Mouse (Mus musculus): Measurements from ENCODE around the gene Clhc1. TPM values are rescaled to one million over a fixed set of nuclear protein-coding genes. Genes with fewer than 3 reads are reported as not detected.

Clhc1 gene
- total RNA-seq, 2 experiments from 2014 or later: not detected

DNA sequence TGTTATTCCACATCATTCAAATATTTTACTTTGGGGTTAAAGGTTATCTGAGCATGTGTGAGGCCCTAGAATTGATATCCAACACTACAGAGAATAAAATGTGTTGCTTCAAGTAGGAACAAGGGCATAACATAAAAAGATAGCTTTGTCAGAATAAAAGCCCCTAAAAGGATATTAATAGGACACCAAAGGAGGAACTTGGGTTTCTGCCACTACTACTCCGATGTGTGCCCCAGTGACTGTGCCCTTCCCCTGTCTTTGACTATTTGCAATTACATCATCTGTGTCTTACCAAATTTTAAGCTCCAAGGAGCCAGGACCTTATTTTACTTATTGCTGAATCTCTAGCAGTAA, 1.7 kb downstream of the Clhc1 start:
- ATAC-seq (replicated peaks; ENCODE audit: low FRiP score, poor library complexity, severe bottlenecking): no peak

DNA sequence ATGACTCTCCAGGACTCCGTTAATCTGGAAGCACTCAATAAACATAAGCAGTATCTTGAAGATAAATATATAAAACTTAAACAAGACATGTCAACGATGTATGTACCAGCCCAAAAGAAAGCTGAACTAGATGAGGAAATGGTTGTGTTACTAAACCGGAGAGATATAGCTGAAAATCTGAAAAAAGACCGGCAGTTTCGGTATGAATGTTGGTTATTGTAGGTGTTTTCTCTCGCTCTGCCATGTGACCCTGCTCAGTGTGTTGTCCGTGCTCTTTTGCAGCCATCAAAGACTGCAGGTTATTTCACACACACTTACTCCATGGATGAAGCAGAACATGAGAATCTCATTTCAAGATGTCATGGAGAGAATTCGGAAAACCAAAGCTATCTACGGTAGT, 12.7 kb downstream of the Clhc1 start:
- ATAC-seq (replicated peaks; ENCODE audit: low FRiP score, poor library complexity, severe bottlenecking): no peak

DNA sequence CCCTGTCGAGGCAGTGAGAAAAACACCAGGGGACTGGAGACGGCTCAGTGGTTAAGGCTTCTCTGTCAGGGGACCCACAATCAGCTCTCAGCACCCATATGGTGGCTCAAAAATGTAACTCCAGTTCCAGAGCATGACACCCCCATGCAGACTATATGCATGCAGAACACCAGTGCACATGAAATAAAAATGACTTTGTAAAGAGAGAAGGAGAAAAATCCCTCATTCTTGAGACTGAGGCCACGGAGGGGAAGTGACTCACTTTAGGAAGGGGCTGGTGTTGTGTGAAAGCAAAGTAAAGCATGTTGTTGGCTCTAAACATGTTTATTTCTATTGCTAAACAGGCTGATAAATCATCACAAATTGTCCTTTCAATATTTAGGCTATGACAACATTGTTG, 13.2 kb downstream of the Clhc1 start:
- no peak for ATAC-seq (replicated peaks; ENCODE audit: low FRiP score, poor library complexity, severe bottlenecking)

DNA sequence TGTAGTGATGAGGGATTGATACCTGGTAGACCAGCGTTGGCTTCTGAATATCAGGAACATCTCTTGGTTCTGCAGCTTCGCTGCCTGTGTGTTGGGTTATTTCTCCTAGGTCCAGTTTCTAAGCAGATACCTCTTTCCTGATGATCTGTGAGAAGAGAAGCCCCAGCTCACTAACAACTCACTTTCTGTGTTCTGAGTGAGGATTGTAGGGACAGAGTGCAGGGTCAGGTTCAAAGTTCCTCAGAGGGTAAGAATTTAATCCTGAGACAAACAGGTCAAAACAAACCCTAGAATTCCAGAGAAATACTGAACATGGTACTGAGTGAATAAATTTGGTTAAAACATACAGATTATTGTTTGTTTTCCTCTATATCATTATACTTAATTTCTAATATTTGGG, 15.7 kb downstream of the Clhc1 start:
- no peak for ATAC-seq (replicated peaks; ENCODE audit: low FRiP score, poor library complexity, severe bottlenecking)

DNA sequence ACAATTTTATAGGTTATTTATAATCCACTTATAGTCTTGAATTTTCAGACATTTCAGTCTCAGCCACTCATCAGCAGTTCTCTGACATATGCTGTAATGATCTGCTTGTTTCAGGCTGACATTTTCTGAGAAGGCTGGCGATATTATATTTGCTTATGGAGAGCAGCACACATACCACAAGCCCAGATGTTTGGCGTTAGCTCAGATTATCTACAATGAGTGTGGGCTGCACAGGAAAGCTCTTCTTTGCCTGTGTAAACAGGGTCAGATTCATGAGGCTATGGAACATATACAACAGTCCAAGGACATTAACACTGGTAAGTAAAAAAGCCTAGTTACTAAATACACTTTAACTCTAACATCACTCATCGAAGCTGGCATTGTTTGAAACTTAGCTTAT, 23.8 kb downstream of the Clhc1 start:
- ATAC-seq (replicated peaks; ENCODE audit: low FRiP score, poor library complexity, severe bottlenecking): no peak

DNA sequence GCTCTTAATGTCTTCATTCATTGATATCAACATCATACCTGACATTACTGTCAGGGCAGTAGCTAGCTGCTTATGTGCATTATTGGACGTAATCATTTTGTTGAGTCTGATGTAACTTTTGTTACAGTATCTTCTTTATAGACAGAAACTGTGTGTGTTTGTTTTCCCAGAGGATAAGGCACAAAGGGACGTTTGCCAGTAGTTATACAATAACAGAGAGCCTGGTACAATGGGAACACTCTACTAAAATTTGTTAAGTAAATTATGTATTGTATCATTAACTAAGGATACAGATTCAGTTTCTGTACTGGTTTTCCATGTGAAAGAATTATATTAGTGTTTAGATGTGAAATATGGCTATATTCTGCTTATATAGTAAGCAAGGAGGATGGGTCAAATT, 24.9 kb downstream of the Clhc1 start:
- no peak for ATAC-seq (replicated peaks; ENCODE audit: low FRiP score, poor library complexity, severe bottlenecking)

DNA sequence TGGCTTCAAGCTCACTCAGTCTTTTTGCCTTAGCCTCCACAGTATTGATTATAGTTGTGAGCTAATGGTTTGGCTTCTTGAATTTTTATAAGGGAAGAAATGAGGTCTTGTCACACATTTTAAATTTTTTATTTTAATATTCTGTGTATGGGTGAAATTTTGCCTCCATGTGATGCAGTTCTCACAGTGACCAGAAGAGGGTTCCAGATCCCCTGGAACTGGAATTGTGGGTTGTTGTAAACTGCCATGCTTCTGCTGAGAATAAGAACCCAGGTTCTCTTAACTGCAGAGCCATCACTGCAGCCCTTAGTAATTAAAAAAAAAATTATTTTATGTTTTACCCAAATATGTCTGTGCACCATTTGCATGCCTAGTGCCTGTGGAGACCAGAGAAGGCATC, 31.9 kb downstream of the Clhc1 start:
- ATAC-seq (replicated peaks; ENCODE audit: low FRiP score, poor library complexity, severe bottlenecking): no peak

DNA sequence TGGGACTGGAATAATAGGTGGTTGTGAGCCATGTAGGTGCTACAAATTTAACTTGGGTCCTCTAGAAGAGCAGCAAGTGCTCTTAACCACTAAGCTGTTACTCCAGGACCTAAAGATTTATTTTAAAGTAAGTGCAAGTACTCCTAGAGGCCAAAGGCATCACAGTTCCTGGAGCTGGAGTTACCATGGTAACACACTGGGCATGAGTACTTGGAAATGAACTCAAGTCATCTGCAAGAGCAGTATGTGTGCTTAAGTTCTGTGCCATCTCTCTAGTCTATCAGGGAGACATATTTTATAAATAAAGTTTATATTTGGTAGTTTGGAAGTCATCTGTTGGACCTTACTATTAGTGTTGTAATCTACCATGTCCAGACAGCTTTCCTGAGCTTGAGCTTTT, 47.5 kb downstream of the Clhc1 start:
- no peak for ATAC-seq (replicated peaks; ENCODE audit: low FRiP score, poor library complexity, severe bottlenecking)

DNA sequence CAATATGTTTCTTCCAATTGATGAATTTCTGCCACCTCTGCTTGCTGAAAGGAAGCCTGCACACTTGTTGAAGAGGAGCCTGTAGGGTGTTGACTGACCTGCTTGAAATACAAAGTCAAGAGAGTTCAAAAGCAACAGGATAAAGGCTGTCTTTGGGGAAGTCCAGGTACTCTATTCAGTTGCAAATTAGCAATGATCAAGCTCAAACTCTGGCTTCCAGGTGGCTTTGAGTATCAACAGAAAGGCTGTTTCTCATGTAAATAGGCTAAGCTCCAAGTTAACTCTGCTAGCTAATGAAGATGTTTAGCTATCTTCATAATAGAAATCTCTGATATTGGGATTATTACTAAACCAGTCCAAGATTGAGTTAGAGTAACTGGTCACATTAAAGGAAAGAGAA, 49.4 kb downstream of the Clhc1 start:
- ATAC-seq (replicated peaks; ENCODE audit: low FRiP score, poor library complexity, severe bottlenecking): no peak

DNA sequence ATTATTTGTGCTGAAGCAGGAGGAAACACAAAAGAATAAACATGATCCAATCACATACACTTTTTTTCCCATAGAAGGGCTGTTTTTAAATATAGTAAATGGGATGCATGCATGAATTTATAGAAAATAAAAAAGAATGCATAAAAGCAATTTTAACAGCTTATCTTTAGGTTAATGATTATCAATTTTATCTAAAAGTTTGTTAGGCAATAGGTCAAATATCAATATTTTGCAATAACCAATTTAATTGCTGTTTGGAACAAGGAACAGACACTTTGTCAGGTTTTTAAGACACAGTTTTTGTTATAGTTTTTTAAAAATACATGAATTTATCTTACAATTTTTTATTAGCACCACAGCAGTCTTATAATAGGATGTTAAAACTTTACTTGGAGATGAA, 51.2 kb downstream of the Clhc1 start:
- ATAC-seq (replicated peaks; ENCODE audit: low FRiP score, poor library complexity, severe bottlenecking): no peak

DNA sequence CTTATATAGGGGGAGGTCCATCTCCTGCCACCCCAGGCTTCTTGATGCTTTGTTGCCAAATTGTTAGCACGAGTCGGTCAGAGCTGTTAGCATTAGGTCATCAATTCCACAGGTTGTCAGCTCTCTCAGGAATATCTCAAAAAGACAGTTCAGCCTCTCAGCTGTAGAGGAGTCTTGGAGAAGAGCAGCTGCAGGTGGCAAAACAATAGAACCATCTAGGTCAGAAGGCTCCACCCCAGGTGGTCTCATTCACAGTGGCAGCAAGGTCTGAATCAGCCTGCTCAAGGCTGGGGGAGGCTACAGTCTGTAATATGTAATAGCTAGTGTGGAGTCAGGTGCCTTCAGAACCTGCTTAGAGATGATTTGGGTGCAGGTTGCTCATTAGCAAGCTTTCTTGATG, 55.8 kb downstream of the Clhc1 start:
- no peak for ATAC-seq (replicated peaks; ENCODE audit: low FRiP score, poor library complexity, severe bottlenecking)

DNA sequence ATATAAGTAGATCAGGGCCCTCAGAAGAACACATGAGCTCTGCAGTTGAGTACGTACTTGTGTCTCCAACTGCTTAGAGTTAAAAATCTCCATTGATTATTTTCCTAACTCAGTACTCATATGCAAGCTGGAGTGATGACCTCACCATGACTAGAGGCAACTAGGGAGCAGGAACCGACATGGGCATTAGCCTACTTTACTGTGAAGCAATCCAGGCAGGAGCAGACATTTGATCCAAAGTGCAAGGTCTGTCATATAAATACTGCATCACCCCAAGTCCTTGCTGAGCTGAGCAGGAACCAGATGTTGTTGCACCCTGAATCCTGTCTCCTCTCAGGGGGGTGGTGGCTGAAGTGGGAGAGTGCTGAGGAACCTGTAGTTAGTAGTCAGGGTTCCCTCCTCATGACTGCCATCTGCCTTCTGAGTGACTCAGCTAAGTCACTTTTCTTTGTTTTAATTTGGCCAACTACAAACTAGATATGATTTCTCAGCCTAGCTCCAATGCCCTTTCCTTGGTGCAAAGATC, 59.8 kb downstream of the Clhc1 start:
- ATAC-seq (replicated peaks; ENCODE audit: low FRiP score, poor library complexity, severe bottlenecking): no peak

DNA sequence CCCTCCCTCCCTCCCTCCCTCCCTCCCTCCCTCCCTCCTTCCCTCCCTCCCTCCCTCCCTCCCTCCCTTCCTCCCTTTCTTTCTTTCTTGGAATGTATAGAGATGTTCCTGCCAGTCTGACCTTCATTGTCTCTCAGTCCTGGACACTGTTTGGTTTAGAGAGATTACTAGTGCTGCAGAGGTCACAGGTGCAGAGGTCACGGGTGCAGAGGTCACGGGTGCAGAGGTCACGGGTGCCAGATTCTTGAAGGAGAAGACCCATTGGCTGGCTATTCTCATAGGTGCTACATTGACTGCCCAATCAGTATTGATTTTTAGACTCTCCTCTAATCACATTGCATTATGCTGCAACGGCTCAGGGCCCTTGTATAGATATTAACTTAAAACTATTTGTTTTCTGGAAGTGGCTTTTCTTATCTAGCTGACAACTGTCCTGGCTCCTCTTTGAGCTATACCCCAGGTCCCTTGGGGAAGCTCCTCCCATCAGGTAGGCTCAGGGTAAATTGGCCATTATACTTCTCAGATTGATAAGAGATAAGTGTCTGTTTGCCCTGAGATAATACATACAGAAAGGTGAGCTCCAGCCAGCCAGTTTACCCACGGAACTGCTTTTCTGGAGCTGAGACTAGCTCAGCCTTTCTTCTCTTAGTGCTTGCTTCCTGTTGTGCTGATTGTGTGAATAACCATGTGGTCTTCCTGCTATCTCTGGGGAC, 62.2 kb downstream of the Clhc1 start:
- ATAC-seq (replicated peaks; ENCODE audit: low FRiP score, poor library complexity, severe bottlenecking): no peak

DNA sequence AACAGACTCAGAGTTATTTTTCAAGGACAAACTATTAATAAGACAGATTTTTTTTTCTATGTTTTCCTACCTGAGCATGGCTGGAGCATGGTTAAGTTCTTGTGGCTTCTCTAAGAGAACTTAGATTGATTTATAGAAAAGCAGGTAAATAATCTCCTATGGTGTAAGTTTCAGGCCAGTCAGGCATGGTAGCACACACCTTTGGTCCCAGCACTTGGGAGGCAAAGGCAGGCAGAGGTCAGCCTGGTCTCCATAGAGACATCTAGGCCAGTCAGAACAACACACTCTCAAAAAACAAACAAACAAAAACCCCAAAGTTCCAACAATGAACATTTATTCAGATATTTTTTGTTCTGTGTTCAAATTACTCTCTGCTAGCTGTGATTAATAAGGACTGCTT, 64.3 kb downstream of the Clhc1 start:
- no peak for ATAC-seq (replicated peaks; ENCODE audit: low FRiP score, poor library complexity, severe bottlenecking)

DNA sequence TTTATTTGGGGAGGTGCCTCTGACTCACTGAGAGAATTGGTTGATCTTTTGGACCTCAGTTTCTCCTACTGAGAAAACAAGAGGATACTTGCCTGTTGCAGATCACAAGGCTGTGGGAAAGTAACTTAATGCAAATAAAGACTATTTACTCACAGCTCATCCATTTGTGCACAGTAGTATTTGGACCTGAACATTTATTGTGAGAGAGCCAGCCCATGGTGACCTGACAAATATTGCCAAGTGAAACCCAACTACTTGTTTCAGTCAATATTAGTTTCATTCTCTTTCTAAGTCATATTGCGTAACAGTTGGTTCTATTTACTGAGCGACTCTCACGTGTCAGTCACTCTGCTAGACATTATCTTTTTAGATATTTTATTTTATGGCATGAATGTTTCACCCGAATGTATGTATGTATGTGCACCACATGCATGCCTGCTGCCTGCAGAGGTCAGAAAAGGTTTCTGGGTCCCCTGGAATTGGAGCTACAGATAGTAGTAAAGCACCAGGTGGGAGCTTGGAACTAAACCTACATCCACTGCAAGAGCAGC, 65.5 kb downstream of the Clhc1 start:
- no peak for ATAC-seq (replicated peaks; ENCODE audit: low FRiP score, poor library complexity, severe bottlenecking)

DNA sequence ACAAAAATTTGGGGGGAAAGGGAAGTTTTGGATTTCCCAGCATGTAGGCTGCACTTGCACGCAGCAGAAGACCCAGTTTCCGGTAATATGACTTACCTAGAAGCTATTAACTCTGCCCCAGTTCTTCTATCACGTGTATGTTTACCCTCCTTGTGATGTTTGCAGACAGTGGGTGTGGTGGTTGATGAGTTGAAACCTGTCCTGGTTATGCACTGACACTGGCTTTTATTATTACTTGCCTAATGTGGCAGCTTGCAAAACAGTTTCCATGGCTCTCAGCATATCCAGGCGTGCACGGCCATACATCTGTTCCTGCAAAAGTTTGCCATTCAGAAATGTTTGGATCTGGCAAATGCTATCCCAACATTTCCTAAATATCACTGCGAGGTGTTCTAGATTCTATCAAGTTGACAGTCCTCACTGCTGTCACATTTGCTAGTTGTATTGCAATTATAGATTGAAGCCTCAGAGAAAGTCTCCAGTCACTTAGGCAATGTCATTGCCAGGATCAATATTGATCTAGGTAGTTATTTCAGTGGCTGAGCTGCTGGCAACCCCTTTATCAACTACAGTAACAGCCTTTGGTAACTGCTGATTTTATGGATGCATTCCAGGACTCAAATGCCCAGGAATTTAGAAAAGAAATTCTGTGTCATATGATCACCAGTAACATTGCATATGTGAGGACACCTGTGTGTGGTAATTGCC, 66.6 kb downstream of the Clhc1 start:
- ATAC-seq (replicated peaks; ENCODE audit: low FRiP score, poor library complexity, severe bottlenecking): no peak

DNA sequence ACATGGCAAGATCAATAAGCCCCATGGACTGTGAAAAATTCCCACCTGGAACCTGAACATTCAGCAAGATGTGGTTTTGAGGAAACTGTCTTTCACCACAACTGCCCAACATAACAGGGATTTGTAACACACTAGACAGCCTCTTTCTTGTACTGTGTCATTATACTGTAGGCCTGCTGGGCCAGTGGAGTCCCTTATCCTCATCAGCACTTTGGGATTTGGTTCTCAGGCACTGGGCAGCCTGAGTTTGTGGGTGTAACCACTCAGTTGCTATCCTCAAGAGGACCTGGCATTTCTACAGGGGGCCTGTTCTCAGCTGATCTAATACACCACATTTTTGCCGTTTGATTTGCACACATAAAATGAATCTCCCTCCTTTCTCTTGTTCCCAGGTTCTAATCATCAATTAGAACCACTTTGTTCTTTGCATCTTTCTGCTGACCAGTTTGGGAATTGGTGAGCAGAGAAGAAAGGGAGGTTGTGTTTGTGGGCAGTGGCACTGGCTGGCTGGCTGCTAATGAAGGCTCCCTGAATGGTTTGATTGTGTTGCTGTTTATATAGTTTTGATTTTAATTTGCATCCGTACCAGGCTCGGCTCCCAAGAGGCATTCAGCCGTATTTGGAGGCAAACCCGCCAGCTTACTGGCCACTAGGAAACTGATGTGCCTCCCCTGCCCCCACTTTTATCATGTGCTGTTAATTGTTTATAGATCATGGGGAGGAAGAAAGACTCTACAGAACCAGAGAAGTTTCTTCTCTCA, 74.5 kb downstream of the Clhc1 start:
- ATAC-seq (replicated peaks; ENCODE audit: low FRiP score, poor library complexity, severe bottlenecking): no peak

DNA sequence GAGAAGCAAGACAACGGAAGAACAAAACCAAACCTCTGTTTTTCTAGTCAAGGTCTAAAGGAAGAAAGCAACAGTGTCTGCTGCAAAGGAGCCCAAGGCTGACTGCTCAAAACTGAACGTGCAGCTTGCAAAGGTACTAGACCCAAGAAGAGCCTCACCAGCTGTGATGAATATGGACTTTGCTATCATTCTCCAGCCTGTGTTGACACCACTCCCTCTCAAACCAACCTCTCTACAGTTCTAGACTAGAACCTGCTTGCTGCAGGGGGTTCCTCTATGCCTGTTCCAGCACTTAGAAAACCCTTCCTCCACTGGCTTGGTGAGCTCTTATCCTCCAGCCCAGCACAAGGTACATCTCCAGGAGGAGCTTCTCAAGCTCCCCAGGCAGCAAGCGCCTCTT, 75.6 kb downstream of the Clhc1 start:
- ATAC-seq (replicated peaks; ENCODE audit: low FRiP score, poor library complexity, severe bottlenecking): no peak

DNA sequence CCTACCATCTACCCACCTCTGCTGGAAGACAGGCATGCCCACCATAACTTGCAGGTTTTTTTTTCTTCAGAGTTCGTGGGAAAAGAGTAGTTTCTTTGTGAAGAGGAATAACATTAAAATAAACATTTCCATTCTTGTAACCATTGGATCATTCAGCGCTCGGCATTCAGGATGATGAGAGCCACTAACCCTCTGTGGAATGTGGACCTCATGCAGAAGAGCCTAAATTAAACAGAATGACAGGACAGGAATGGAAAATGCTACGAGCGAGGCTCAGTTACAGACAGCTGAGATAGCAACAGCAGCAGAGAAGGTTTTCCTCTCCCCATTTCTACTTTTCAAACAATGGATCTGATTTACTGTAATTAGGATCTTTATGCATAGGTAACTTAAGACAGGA, 78.8 kb downstream of the Clhc1 start:
- no peak for ATAC-seq (replicated peaks; ENCODE audit: low FRiP score, poor library complexity, severe bottlenecking)

DNA sequence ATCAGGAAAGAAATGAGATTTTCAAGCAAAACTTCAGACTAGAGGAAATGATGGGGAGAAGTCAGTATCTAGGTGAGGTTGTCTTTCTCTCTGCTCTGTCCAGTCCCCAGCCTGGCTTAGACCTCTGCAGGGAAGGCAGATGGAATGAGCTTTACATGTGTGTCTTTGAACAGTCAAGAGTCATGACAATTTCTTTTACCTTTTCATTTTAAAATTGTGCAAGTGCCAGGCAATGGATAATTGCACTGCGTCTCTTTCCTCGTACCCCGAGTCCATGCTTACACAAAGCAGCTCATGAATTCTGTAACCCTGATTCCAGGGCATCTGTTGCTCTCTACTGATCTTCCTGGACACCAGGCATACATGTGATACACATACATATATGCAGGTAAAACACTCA, 80.0 kb downstream of the Clhc1 start:
- no peak for ATAC-seq (replicated peaks; ENCODE audit: low FRiP score, poor library complexity, severe bottlenecking)
